In the genomic region with DNA sequence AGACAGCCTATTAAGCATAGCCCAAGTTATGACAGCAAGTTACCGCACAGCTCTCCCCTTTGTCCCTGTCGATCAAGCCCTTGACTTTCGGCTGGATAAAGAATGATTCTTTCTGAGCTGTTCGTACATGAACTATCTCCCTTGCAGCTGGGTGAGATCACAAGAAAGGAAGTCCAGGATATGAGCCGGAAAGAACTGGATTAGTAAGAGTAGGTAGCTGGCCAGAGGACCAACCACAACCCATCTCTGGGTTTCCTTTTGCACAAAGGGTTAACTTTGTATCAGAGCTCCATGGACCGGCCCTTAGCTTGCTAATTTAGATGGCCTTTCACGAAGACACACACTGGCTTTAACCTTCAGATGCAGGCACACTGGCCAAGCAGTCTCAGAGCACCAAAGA, we compare ENCODE assay signal across 22 mouse cellular contexts.
A peak's percentile ranks its signal among the peaks of the same experiment; 100 is the strongest.
DNase-seq lines count a peak whose midpoint lies in the region; ATAC-seq and TF ChIP-seq lines count a peak whose summit lies in the region.
"Had no signal": no experiment of that assay in that cellular context is flagged by ENCODE, and none has a peak within 500 bp of the region (broad histone marks: within the 10 kb centered on the region; RNA-seq: fewer than 3 reads in every experiment).

No protein-coding gene starts in this region.

- WGBS in heart, embryonic 10.5 days, result 52% methylated on average over 7 of the region's 7 CpGs
- WGBS in heart, adult 2 months, result 35% methylated on average over 7 of the region's 7 CpGs
- WGBS in hindbrain, embryonic 16.5 days, result 61% methylated on average over 7 of the region's 7 CpGs
- 72% methylated on average over 7 of the region's 7 CpGs for WGBS in hindbrain, embryonic 11.5 days
- 35% methylated on average over 7 of the region's 7 CpGs for WGBS in lung, embryonic 16.5 days
- WGBS in intestine, embryonic 15.5 days, result 50% methylated on average over 7 of the region's 7 CpGs

- intact Hi-C loops in heart, adult 2 months (cut with DNase I), result no loop called here

- no peak overlapping the region for H3K4me3 ChIP-seq in heart, embryonic 10.5 days
- no peak overlapping the region for H3K4me3 ChIP-seq in heart, adult 2 months
- H3K4me3 ChIP-seq in hindbrain, embryonic 16.5 days (ENCODE audit: low read length), result no peak overlapping the region
- no peak overlapping the region for H3K4me3 ChIP-seq in hindbrain, embryonic 11.5 days (ENCODE audit: low read depth, low read length)
- no peak overlapping the region for H3K4me3 ChIP-seq in lung, embryonic 16.5 days (ENCODE audit: low read length)
- no peak overlapping the region for H3K4me3 ChIP-seq in intestine, embryonic 15.5 days (replicated peaks)
- H3K4me3 ChIP-seq: embryonic facial prominence, embryonic 12.5 days; forebrain, embryonic 12.5 days; heart, embryonic 15.5 days had no signal

- 0 out of 2 replicates have a peak, but pooled peaks have one; percentile 11 for ATAC-seq in hindbrain, embryonic 16.5 days
- no peak for ATAC-seq in hindbrain, embryonic 11.5 days (ENCODE audit: low FRiP score)
- ATAC-seq in lung, embryonic 16.5 days (ENCODE audit: low read depth), result peak; percentile 23
- no peak for ATAC-seq in intestine, embryonic 15.5 days
- ATAC-seq: activated CD4-positive, CD25-positive, alpha-beta regulatory T cell, adult 4 months; forebrain, postnatal 0 days; inflammation-experienced regulatory T-cells, adult 6 months; Patski had no signal

- TF ChIP-seq EP300 in heart, adult 2 months (IDR thresholded peaks at IDR 0.05; ENCODE audit: insufficient read depth, low read depth, low read length), result no peak

- peak overlapping the region; percentile 49; the same call in 1 of the 2 replicates for H3K27ac ChIP-seq in heart, embryonic 10.5 days
- no peak overlapping the region for H3K27ac ChIP-seq in heart, adult 2 months
- no peak overlapping the region for H3K27ac ChIP-seq in hindbrain, embryonic 16.5 days (ENCODE audit: low read depth, low read length)
- H3K27ac ChIP-seq in hindbrain, embryonic 11.5 days (ENCODE audit: low read depth, low read length), result no peak overlapping the region
- H3K27ac ChIP-seq in lung, embryonic 16.5 days (ENCODE audit: low read length), result peak overlapping the region; percentile 76
- H3K27ac ChIP-seq in intestine, embryonic 15.5 days, result no peak overlapping the region
- H3K27ac ChIP-seq: embryonic facial prominence, embryonic 12.5 days; forebrain, embryonic 12.5 days; heart, embryonic 15.5 days had no signal

- H3K36me3 ChIP-seq in heart, embryonic 10.5 days, result no peaks in the 10 kb centered on the region
- H3K36me3 ChIP-seq in heart, adult 2 months (ENCODE audit: control insufficient read depth, insufficient read depth, low read length), result no peaks in the 10 kb centered on the region
- no peaks in the 10 kb centered on the region for H3K36me3 ChIP-seq in hindbrain, embryonic 16.5 days (ENCODE audit: control insufficient read depth, insufficient read depth, low read length)
- no peaks in the 10 kb centered on the region for H3K36me3 ChIP-seq in hindbrain, embryonic 11.5 days (ENCODE audit: control insufficient read depth, insufficient read depth, low read length)
- H3K36me3 ChIP-seq in lung, embryonic 16.5 days (ENCODE audit: control insufficient read depth, insufficient read depth, low read length), result no peaks in the 10 kb centered on the region
- no peaks in the 10 kb centered on the region for H3K36me3 ChIP-seq in intestine, embryonic 15.5 days
- H3K36me3 ChIP-seq: embryonic facial prominence, embryonic 12.5 days; forebrain, embryonic 12.5 days; heart, embryonic 15.5 days had no signal

- 0 out of 2 replicates have a peak, but pooled peaks cover 7% of the 10 kb centered on the region for H3K4me1 ChIP-seq in heart, embryonic 10.5 days
- H3K4me1 ChIP-seq in heart, adult 2 months (ENCODE audit: control insufficient read depth, insufficient read depth, low read length), result no peaks in the 10 kb centered on the region
- no peaks in the 10 kb centered on the region for H3K4me1 ChIP-seq in hindbrain, embryonic 16.5 days (ENCODE audit: control insufficient read depth, insufficient read depth, low read depth, low read length)
- H3K4me1 ChIP-seq in hindbrain, embryonic 11.5 days (replicated peaks; ENCODE audit: control insufficient read depth, insufficient read depth, low read length), result no peaks in the 10 kb centered on the region
- peaks cover 27% of the 10 kb centered on the region for H3K4me1 ChIP-seq in lung, embryonic 16.5 days (replicated peaks; ENCODE audit: control insufficient read depth, insufficient read depth, low read length)
- H3K4me1 ChIP-seq in intestine, embryonic 15.5 days (replicated peaks), result no peaks in the 10 kb centered on the region
- H3K4me1 ChIP-seq: heart, embryonic 15.5 days had no signal

- H3K79me2 ChIP-seq in heart, adult 2 months (replicated peaks; ENCODE audit: control insufficient read depth, insufficient read depth, low read length), result no peaks in the 10 kb centered on the region

- TF ChIP-seq POLR2A in heart, adult 2 months (IDR thresholded peaks at IDR 0.05; ENCODE audit: insufficient read depth, low read depth, low read length), result no peak

- no peak for TF ChIP-seq CTCF in heart, adult 2 months (IDR thresholded peaks at IDR 0.05)

- no peaks in the 10 kb centered on the region for H3K9me3 ChIP-seq in heart, embryonic 10.5 days
- H3K9me3 ChIP-seq in hindbrain, embryonic 16.5 days (ENCODE audit: control insufficient read depth, low read length), result no peaks in the 10 kb centered on the region
- H3K9me3 ChIP-seq in hindbrain, embryonic 11.5 days (ENCODE audit: control insufficient read depth, low read length), result no peaks in the 10 kb centered on the region
- H3K9me3 ChIP-seq in lung, embryonic 16.5 days (ENCODE audit: control insufficient read depth, low read length), result no peaks in the 10 kb centered on the region
- H3K9me3 ChIP-seq in intestine, embryonic 15.5 days, result no peaks in the 10 kb centered on the region
- H3K9me3 ChIP-seq: embryonic facial prominence, embryonic 12.5 days; forebrain, embryonic 12.5 days; heart, embryonic 15.5 days had no signal

- H3K4me2 ChIP-seq in hindbrain, embryonic 16.5 days (ENCODE audit: low read length), result no peak overlapping the region
- no peak overlapping the region for H3K4me2 ChIP-seq in hindbrain, embryonic 11.5 days (replicated peaks; ENCODE audit: low read depth, low read length)
- no peak overlapping the region for H3K4me2 ChIP-seq in lung, embryonic 16.5 days (ENCODE audit: low read depth, low read length)
- H3K4me2 ChIP-seq in intestine, embryonic 15.5 days (replicated peaks), result no peak overlapping the region
- H3K4me2 ChIP-seq: embryonic facial prominence, embryonic 12.5 days; forebrain, embryonic 12.5 days; heart, embryonic 15.5 days had no signal

- no peak for DNase-seq in heart, embryonic 10.5 days (ENCODE audit: low spot score)
- DNase-seq in heart, adult 2 months, result no peak
- DNase-seq in hindbrain, embryonic 11.5 days (ENCODE audit: low spot score), result no peak
- DNase-seq in lung, postnatal 14 days, result no peak
- peak; percentile 74 for DNase-seq in 416B (ENCODE audit: low read depth)
- DNase-seq: adrenal gland, postnatal 14 days; cerebellum, adult 11-12 months; cerebellum, adult 9-10 months; cerebellum, postnatal 25 days; forebrain, postnatal 0 days; gastrocnemius, postnatal 14 days; heart, postnatal 14 days had no signal

- no peak overlapping the region for H3K9ac ChIP-seq in heart, adult 2 months (ENCODE audit: low read depth, low read length)
- H3K9ac ChIP-seq in hindbrain, embryonic 16.5 days (ENCODE audit: low read depth, low read length), result no peak overlapping the region
- H3K9ac ChIP-seq in hindbrain, embryonic 11.5 days (ENCODE audit: low read depth, low read length), result no peak overlapping the region
- H3K9ac ChIP-seq in lung, embryonic 16.5 days (ENCODE audit: low read length), result no peak overlapping the region
- no peak overlapping the region for H3K9ac ChIP-seq in intestine, embryonic 15.5 days
- H3K9ac ChIP-seq: embryonic facial prominence, embryonic 12.5 days; forebrain, embryonic 12.5 days; forebrain, postnatal 0 days; heart, embryonic 15.5 days had no signal

- no peaks in the 10 kb centered on the region for H3K27me3 ChIP-seq in heart, embryonic 10.5 days (ENCODE audit: insufficient read depth, poor library complexity, severe bottlenecking)
- H3K27me3 ChIP-seq in heart, adult 2 months (ENCODE audit: control insufficient read depth, insufficient read depth, low read length), result no peaks in the 10 kb centered on the region
- H3K27me3 ChIP-seq in hindbrain, embryonic 16.5 days (replicated peaks; ENCODE audit: control insufficient read depth, insufficient read depth, low read length), result no peaks in the 10 kb centered on the region
- no peaks in the 10 kb centered on the region for H3K27me3 ChIP-seq in hindbrain, embryonic 11.5 days (ENCODE audit: control insufficient read depth, insufficient read depth, low read length)
- H3K27me3 ChIP-seq in lung, embryonic 16.5 days (ENCODE audit: control insufficient read depth, insufficient read depth, low read depth, low read length), result no peaks in the 10 kb centered on the region
- H3K27me3 ChIP-seq in intestine, embryonic 15.5 days (replicated peaks), result no peaks in the 10 kb centered on the region
- H3K27me3 ChIP-seq: CH12.LX; embryonic facial prominence, embryonic 12.5 days; forebrain, embryonic 12.5 days; heart, embryonic 15.5 days; Patski had no signal

Comparison
In these comparisons a context has a peak if more than half of its experiments do, and no peak if none do; other contexts are left out.
1. H3K27ac ChIP-seq: peak in heart, embryonic 10.5 days (single experiment) and lung, embryonic 16.5 days (single experiment); none in heart, adult 2 months (single experiment), hindbrain, embryonic 16.5 days (single experiment), hindbrain, embryonic 11.5 days (single experiment) and intestine, embryonic 15.5 days (single experiment).
2. ATAC-seq: peak in hindbrain, embryonic 16.5 days (single experiment) and lung, embryonic 16.5 days (single experiment); none in hindbrain, embryonic 11.5 days (single experiment) and intestine, embryonic 15.5 days (single experiment).